Mouse (Mus musculus): ENCODE data around the gene Kif1bp. TPM values are rescaled to one million over a fixed set of nuclear protein-coding genes. Genes with fewer than 3 reads are reported as not detected.
A peak's percentile ranks its signal among the peaks of the same experiment; 100 is the strongest.
"Not testable (repeated sequence)": the region's sequence is repeated elsewhere in the genome, so short reads cannot be mapped to it uniquely, and the experiment has no call there.

Kif1bp gene
- total RNA-seq (2021), result 100 to 1,000 TPM; 206 to 215 TPM
- long read RNA-seq, transcript Kif1bp-201 (7 exons, 2,472 nt), result major isoform, 388 of 409 reads
- long read RNA-seq, partial matches to known transcripts, result 12 of 409 reads
- long read RNA-seq, other reads (novel, unspliced or antisense), result 9 of 409 reads

GRCm38 (mm10) chr10:62578338-62579100 is at the start of gene Kif1bp:
Gene Kif1bp, minus strand, starts transcription at chr10:62578457.
- peak; percentile 97 to 99 for DNase-seq (ENCODE audit: low spot score in 2 of 2)

GRCm38 (mm10) chr10:62604161-62604560 is 25.9 kb upstream of the Kif1bp start:
- no peak for DNase-seq (ENCODE audit: low spot score in 2 of 2)

GRCm38 (mm10) chr10:62603233-62604030 is 25.2 kb upstream of the Kif1bp start:
- DNase-seq (ENCODE audit: low spot score in 2 of 2), result no peak

- DNase-seq (ENCODE audit: low spot score in 2 of 2), result peak; percentile 86 to 91
Observed at GRCm38 (mm10) chr10:62602177-62603040, 24.2 kb upstream of the Kif1bp start, which contains the start of gene Ddx21. Gene Ddx21, minus strand, starts transcription at chr10:62602281.

GRCm38 (mm10) chr10:62601833-62602176 is 23.5 kb upstream of the Kif1bp start:
- no peak for DNase-seq (ENCODE audit: low spot score in 2 of 2)

GRCm38 (mm10) chr10:62601053-62601791 is 23.0 kb upstream of the Kif1bp start:
- DNase-seq (ENCODE audit: low spot score in 2 of 2), result no peak

GRCm38 (mm10) chr10:62600056-62600455 is 21.8 kb upstream of the Kif1bp start:
- DNase-seq (ENCODE audit: low spot score in 2 of 2), result no peak

- not testable (repeated sequence) for DNase-seq (ENCODE audit: low spot score in 2 of 2)
Observed at GRCm38 (mm10) chr10:62599311-62599710, 21.1 kb upstream of the Kif1bp start.

- no peak for DNase-seq (ENCODE audit: low spot score in 2 of 2)
Observed at GRCm38 (mm10) chr10:62592496-62592895, 14.2 kb upstream of the Kif1bp start.

- peak; percentile 87 to 98 for DNase-seq (ENCODE audit: low spot score in 2 of 2)
Observed at GRCm38 (mm10) chr10:62590200-62590599, 11.9 kb upstream of the Kif1bp start.

- DNase-seq (ENCODE audit: low spot score in 2 of 2), result no peak
Observed at GRCm38 (mm10) chr10:62588616-62589015, 10.4 kb upstream of the Kif1bp start.

- DNase-seq (ENCODE audit: low spot score in 2 of 2), result no peak
Observed at GRCm38 (mm10) chr10:62583245-62583644, 5.0 kb upstream of the Kif1bp start.

- no peak for DNase-seq (ENCODE audit: low spot score in 2 of 2)
Observed at GRCm38 (mm10) chr10:62582701-62583100, 4.4 kb upstream of the Kif1bp start.

- DNase-seq (ENCODE audit: low spot score in 2 of 2), result no peak
Observed at GRCm38 (mm10) chr10:62582263-62582662, 4.0 kb upstream of the Kif1bp start.

GRCm38 (mm10) chr10:62579129-62579528 is 872 bp upstream of the Kif1bp start:
- not testable (repeated sequence) for DNase-seq (ENCODE audit: low spot score in 2 of 2)

GRCm38 (mm10) chr10:62577673-62578337 is 452 bp downstream of the Kif1bp start:
- peak; percentile 57 to 76 for DNase-seq (ENCODE audit: low spot score in 2 of 2)

GRCm38 (mm10) chr10:62575001-62575400 is 3.3 kb downstream of the Kif1bp start:
- no peak for DNase-seq (ENCODE audit: low spot score in 2 of 2)

GRCm38 (mm10) chr10:62570126-62570871 is 8.0 kb downstream of the Kif1bp start:
- no peak for DNase-seq (ENCODE audit: low spot score in 2 of 2)

- DNase-seq (ENCODE audit: low spot score in 2 of 2), result no peak
Observed at GRCm38 (mm10) chr10:62568861-62569260, 9.4 kb downstream of the Kif1bp start.
